Mouse (Mus musculus): ENCODE results near the gene Grik4. TPM values are rescaled to one million over a fixed set of nuclear protein-coding genes. Genes with fewer than 3 reads are reported as not detected.
A peak's percentile ranks its signal among the peaks of the same experiment; 100 is the strongest.

The Grik4 gene
- total RNA-seq, 1 experiment: 0.22 TPM

DNA sequence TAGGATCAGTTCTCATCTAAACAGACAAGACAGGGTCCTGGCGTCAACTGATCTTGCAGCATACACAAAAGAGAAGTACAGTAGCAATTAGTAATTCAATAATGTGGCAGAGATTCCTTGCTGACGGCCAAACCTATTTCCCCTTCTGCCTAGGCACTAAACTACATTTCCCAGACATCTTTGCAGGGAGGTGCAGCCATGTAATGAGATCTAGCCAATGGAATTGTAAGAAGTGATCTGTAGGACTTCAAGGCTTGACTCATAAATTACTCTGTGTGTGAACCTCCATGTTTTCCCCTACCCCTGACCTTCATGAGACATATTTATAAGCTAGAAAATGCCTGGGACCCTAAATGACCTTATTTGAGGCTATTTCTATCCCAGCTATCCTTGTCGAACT lies 296.7 kb downstream of the Grik4 start:
- no peak overlapping the region for H3K4me3 ChIP-seq (ENCODE audit: insufficient read depth in 1 of 2, low read depth in 1 of 2, low read length in 2 of 2, poor library complexity in 1 of 2, severe bottlenecking in 1 of 2)
- H3K36me3 ChIP-seq (ENCODE audit: control insufficient read depth, insufficient read depth, low read length, poor library complexity, severe bottlenecking): no peaks in the 10 kb centered on the region
- in situ Hi-C loops (cut with MboI; ENCODE audit: low sequenced_read_pairs in 2 of 2, unreplicated experiment in 2 of 2): no loop called here
- H3K4me1 ChIP-seq (ENCODE audit: control insufficient read depth in 2 of 2, insufficient read depth in 2 of 2, low read length in 2 of 2, poor library complexity in 1 of 2): peaks cover 2 to 5% of the 10 kb centered on the region in 2 experiments; a peak in 1 of 4 replicates
- DNase-seq (ENCODE audit: low read depth, low spot score): no peak
- TF ChIP-seq MAFK (IDR thresholded peaks at IDR 0.05; ENCODE audit: insufficient read depth, low read depth, low read length) (no peak), CHD2 (IDR thresholded peaks at IDR 0.05; ENCODE audit: low read depth, low read length) (no peak), ZC3H11A (IDR thresholded peaks at IDR 0.05; ENCODE audit: borderline replicate concordance, low read depth, low read length) (no peak), HCFC1 (IDR thresholded peaks at IDR 0.05; ENCODE audit: borderline replicate concordance, insufficient read depth, low read length) (peak; percentile 83; the same call in 1 of the 2 replicates), ZNF384 (IDR thresholded peaks at IDR 0.05; ENCODE audit: low read depth, low read length) (no peak)
- H3K9me3 ChIP-seq (ENCODE audit: control insufficient read depth, insufficient read depth, low read depth, low read length): no peaks in the 10 kb centered on the region
- H3K27ac ChIP-seq (ENCODE audit: insufficient read depth, low read depth, low read length, poor library complexity, severe bottlenecking): no peak overlapping the region
- H3K9ac ChIP-seq (ENCODE audit: insufficient read depth, low read depth, low read length, poor library complexity, severe bottlenecking): no peak overlapping the region

DNA sequence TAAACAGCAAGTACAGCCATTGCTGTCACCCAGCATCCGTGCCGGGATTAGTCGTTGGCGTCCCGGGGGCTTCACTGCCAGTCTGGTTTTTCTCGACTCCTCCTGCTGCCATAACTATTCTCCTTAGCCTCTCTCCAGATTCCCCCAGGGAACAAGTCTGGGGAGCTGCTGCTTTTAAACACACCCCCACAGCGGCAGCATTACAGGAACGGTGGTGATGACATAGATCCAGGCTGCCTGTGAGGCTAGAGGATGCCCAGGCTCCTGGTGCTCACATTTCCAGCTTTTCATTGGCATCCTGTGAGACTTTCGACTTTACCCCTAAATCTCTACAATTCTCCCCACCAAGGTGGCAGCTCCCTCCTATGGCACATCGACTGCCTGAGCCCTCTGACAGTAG lies 297.5 kb downstream of the Grik4 start:
- DNase-seq (ENCODE audit: low read depth, low spot score): no peak
- Histone ChIP-seq H3K9ac (ENCODE audit: insufficient read depth, low read depth, low read length, poor library complexity, severe bottlenecking) (no peak overlapping the region), H3K4me3 (ENCODE audit: insufficient read depth in 1 of 2, low read depth in 1 of 2, low read length in 2 of 2, poor library complexity in 1 of 2, severe bottlenecking in 1 of 2) (no peak overlapping the region), H3K36me3 (ENCODE audit: control insufficient read depth, insufficient read depth, low read length, poor library complexity, severe bottlenecking) (no peaks in the 10 kb centered on the region), H3K27ac (ENCODE audit: insufficient read depth, low read depth, low read length, poor library complexity, severe bottlenecking) (no peak overlapping the region), H3K4me1 (ENCODE audit: control insufficient read depth in 2 of 2, insufficient read depth in 2 of 2, low read length in 2 of 2, poor library complexity in 1 of 2) (peaks cover under 1 to 2% of the 10 kb centered on the region in 2 experiments; a peak in 1 of 4 replicates), H3K9me3 (ENCODE audit: control insufficient read depth, insufficient read depth, low read depth, low read length) (no peaks in the 10 kb centered on the region)
- in situ Hi-C loops (cut with MboI; ENCODE audit: low sequenced_read_pairs in 2 of 2, unreplicated experiment in 2 of 2): no loop called here
- TF ChIP-seq HCFC1 (IDR thresholded peaks at IDR 0.05; ENCODE audit: borderline replicate concordance, insufficient read depth, low read length) (no peak), MAFK (IDR thresholded peaks at IDR 0.05; ENCODE audit: insufficient read depth, low read depth, low read length) (no peak), CHD2 (IDR thresholded peaks at IDR 0.05; ENCODE audit: low read depth, low read length) (no peak), ZC3H11A (IDR thresholded peaks at IDR 0.05; ENCODE audit: borderline replicate concordance, low read depth, low read length) (no peak), ZNF384 (IDR thresholded peaks at IDR 0.05; ENCODE audit: low read depth, low read length) (no peak)

DNA sequence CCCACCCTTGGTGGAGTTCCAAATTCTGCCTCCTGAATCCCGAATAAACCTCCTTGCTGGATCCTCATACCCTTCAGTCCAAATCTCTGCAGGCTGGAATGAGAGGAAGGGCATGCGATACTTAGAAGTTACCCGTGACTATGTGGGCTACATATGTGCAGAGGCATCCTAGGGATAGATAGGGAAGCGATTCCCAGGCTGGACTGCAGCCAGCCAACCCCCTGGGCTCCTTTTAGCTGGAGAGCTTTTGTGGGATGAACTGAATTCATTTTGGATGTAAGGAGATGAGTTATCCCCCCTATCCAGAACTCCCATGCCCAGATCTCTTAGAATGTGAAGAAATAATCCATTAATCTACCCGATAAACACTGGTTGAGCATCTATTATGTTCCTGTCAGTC lies 299.1 kb downstream of the Grik4 start:
- H3K4me1 ChIP-seq (ENCODE audit: control insufficient read depth in 2 of 2, insufficient read depth in 2 of 2, low read length in 2 of 2, poor library complexity in 1 of 2): 0 out of 4 replicates have a peak, but pooled peaks cover 0 to 2% of the 10 kb centered on the region in 2 experiments
- H3K27ac ChIP-seq (ENCODE audit: insufficient read depth, low read depth, low read length, poor library complexity, severe bottlenecking): no peak overlapping the region
- no peak for DNase-seq (ENCODE audit: low read depth, low spot score)
- H3K4me3 ChIP-seq (ENCODE audit: insufficient read depth in 1 of 2, low read depth in 1 of 2, low read length in 2 of 2, poor library complexity in 1 of 2, severe bottlenecking in 1 of 2): no peak overlapping the region
- in situ Hi-C loops (cut with MboI; ENCODE audit: low sequenced_read_pairs in 2 of 2, unreplicated experiment in 2 of 2): no loop called here
- no peaks in the 10 kb centered on the region for H3K9me3 ChIP-seq (ENCODE audit: control insufficient read depth, insufficient read depth, low read depth, low read length)
- H3K36me3 ChIP-seq (ENCODE audit: control insufficient read depth, insufficient read depth, low read length, poor library complexity, severe bottlenecking): no peaks in the 10 kb centered on the region
- TF ChIP-seq CHD2 (IDR thresholded peaks at IDR 0.05; ENCODE audit: low read depth, low read length) (no peak), ZNF384 (IDR thresholded peaks at IDR 0.05; ENCODE audit: low read depth, low read length) (no peak), MAFK (IDR thresholded peaks at IDR 0.05; ENCODE audit: insufficient read depth, low read depth, low read length) (no peak), ZC3H11A (IDR thresholded peaks at IDR 0.05; ENCODE audit: borderline replicate concordance, low read depth, low read length) (no peak), HCFC1 (IDR thresholded peaks at IDR 0.05; ENCODE audit: borderline replicate concordance, insufficient read depth, low read length) (no peak)
- H3K9ac ChIP-seq (ENCODE audit: insufficient read depth, low read depth, low read length, poor library complexity, severe bottlenecking): no peak overlapping the region

DNA sequence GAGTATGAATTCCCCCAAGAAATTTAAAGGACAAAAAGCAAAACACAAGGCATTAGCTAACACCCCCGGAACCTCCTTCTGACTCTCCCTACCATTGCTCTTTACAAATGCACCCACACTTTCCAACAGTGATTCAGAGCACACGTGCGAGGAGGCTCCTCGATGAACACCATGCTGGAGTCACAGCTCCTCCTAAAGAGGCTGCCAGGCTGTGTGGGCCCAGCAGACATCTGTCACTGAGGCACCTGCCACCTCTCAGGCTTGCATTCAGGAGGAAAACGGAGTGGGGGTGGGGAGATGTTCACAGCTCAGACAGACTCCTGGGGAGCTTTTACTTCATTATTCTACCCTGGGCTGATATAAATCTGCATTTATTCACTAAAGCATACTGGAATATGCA lies 301.5 kb downstream of the Grik4 start:
- Histone ChIP-seq H3K4me1 (ENCODE audit: control insufficient read depth in 2 of 2, insufficient read depth in 2 of 2, low read length in 2 of 2, poor library complexity in 1 of 2) (0 out of 4 replicates have a peak, but pooled peaks cover 0 to 2% of the 10 kb centered on the region in 2 experiments), H3K9ac (ENCODE audit: insufficient read depth, low read depth, low read length, poor library complexity, severe bottlenecking) (no peak overlapping the region), H3K9me3 (ENCODE audit: control insufficient read depth, insufficient read depth, low read depth, low read length) (no peaks in the 10 kb centered on the region), H3K27ac (ENCODE audit: insufficient read depth, low read depth, low read length, poor library complexity, severe bottlenecking) (no peak overlapping the region), H3K4me3 (ENCODE audit: insufficient read depth in 1 of 2, low read depth in 1 of 2, low read length in 2 of 2, poor library complexity in 1 of 2, severe bottlenecking in 1 of 2) (no peak overlapping the region), H3K36me3 (ENCODE audit: control insufficient read depth, insufficient read depth, low read length, poor library complexity, severe bottlenecking) (no peaks in the 10 kb centered on the region)
- TF ChIP-seq ZNF384 (IDR thresholded peaks at IDR 0.05; ENCODE audit: low read depth, low read length): no peak
- TF ChIP-seq MAFK (IDR thresholded peaks at IDR 0.05; ENCODE audit: insufficient read depth, low read depth, low read length): no peak
- TF ChIP-seq CHD2 (IDR thresholded peaks at IDR 0.05; ENCODE audit: low read depth, low read length): no peak
- no peak for TF ChIP-seq HCFC1 (IDR thresholded peaks at IDR 0.05; ENCODE audit: borderline replicate concordance, insufficient read depth, low read length)
- no peak for TF ChIP-seq ZC3H11A (IDR thresholded peaks at IDR 0.05; ENCODE audit: borderline replicate concordance, low read depth, low read length)
- in situ Hi-C loops (cut with MboI; ENCODE audit: low sequenced_read_pairs in 2 of 2, unreplicated experiment in 2 of 2): no loop called here
- DNase-seq (ENCODE audit: low read depth, low spot score): no peak
